Mouse (Mus musculus) liver (tissue): ENCODE data around the gene Myo16.

Source experiments
- DNase-seq: peaks from one replicate; pipeline ENCODE4 v3.0.0-alpha.2; 2020; ENCODE audit warnings: mixed read lengths

The Myo16 gene

DNA sequence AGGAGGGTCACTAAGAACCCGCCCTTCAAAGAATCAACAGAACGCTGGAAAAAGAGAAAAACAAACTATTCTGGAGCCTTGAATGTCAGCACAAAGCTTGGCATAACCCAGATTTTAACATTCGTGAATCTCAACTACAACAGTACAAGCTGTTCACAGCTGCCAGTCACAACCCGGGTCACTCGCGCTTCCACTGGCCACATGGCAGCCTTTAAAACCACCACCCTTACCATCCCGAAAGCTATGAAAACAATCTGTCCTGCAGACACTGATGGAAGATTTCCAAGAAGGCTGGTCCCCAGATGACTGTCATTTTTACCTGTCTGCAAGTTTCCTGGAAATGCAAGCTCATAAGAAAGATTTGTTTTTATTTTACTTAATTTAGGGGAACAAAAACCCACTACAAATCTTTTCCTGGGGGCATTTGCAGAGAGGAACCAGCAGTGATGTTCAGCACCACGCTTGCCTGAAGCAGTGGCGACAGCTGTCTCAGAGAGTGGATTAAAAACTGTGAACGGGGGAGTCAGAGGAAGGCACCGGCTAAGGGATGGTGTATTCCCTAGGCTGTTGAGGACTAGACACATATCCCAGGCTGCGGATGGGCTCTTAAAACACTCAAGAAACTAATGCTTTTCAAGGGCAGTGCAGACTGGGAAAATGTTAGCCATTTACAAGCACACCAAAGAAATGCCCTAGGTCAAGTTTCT is 154.2 kb downstream of the Myo16 start:
- no peak for DNase-seq

DNA sequence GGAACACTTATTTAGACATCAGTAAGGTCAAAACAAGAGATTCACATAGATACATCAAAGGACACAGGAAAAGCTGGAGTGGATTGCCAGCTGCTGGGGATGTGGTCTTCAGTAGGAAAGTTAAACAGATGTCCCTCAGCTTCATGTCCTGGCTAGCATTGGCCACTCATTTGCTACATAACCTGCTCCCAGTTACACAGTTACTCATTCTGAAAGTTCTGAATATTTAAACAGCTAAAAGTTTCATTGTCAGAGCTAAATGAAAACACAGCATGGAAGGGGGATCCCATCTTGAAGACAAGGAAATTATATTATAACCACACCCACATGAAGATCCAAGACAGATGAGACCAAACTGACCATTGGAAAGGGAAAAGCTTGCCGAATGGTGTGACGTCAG is 156.8 kb downstream of the Myo16 start:
- no peak for DNase-seq

- DNase-seq: no peak
These were observed 158.6 kb downstream of the Myo16 start for GRCm38 (mm10) chr8:10312316-10312715.

GRCm38 (mm10) chr8:10316201-10316600 is 162.5 kb downstream of the Myo16 start:
- no peak for DNase-seq

- DNase-seq: no peak
These were observed 164.4 kb downstream of the Myo16 start for GRCm38 (mm10) chr8:10318103-10318502.

- no peak for DNase-seq
These were observed 196.7 kb downstream of the Myo16 start for GRCm38 (mm10) chr8:10350451-10350850.

- DNase-seq: no peak
These were observed 205.0 kb downstream of the Myo16 start for GRCm38 (mm10) chr8:10358711-10359110.

DNA sequence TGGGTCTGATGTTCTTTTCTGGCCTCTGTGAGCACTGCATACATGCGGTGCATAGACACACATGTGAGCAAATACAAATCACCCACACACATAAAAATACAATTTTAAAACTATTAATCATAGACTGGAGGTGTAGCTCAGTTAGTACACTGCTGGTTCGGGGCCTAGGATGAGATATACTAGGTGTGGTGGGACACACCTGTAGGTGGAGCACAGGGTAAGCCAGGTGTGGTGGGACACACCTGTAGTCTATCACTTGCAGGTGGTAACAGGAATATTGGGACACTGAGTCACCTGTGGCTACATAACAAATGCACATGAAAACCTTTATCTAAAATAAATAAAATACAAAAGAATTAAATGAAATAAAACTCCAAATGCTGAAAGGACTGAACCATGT is 209.2 kb downstream of the Myo16 start:
- DNase-seq: no peak

DNA sequence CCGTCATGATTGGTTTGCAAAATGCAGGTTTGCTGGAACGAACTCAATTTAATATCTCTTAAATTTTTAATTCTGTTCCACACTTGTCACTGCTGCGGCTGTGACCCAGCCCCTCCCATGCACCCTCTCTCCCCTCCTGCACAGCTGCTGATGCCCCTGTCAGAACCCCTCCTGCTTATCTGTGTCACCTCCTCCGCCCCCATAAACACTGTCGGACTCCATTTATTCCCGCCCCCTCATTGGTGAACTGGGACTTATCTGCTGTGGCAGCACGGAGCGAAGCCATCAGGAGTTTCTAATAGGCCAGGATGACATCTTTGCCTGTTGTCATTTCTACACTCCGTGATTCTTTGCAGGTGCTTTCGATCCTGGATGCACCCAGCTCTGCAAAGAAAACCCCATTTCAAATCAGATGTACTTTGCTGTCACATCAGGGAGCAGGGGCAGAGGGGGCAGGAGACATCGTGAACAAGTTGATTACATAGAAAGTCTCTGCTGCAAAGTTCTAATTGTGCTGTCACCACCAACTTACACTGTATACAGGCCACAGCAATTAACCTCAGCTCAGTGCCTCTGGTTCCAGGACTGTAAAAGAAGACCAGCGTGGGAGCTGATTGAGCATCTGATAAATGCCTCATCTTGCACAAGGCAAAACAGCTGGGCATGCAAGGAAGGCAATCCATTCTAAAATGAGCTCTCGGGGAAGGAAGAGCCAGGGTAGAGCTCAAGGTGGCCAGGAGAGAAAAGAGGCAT is 210.1 kb downstream of the Myo16 start:
- DNase-seq: no peak

- DNase-seq: no peak
These were observed 212.4 kb downstream of the Myo16 start for GRCm38 (mm10) chr8:10366141-10366540.

DNA sequence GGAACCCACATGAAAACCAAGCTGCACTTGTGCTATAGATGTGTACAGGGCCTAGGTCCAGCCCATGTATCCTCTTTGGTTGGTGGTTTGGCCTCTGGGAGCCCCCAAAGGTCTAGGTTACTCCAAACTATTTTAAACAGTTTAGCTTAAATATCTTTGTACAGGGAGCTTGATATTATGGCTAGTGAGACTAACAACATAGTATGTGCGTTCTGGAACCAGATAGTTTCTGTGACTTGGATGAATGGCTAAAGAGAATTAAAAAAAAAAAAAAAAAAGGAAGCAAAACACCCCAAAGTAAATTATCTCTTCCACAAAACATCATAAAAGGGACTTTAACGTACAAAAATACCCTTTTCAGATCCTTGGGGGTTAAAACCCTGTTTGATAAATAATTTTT is 218.9 kb downstream of the Myo16 start:
- DNase-seq: no peak

DNA sequence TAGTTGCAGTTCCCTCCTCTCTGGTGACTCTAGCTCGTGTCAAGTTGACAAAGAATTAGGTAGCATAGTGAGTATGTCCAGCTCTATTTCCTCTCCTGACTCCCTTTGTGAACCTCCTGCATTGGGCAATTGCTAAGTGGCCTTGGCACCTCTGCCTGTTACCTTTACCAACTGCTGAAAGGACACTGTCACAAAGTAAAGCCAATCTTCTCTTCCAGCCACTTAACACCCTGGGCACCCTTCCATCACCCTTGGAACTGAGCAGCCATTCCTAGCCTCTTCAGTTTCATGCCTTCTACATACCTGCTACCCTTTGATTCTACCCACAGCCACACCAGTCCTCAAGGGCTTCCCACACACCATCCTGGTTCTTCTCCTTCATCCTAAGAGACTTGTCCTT is 233.4 kb downstream of the Myo16 start:
- DNase-seq: no peak

DNA sequence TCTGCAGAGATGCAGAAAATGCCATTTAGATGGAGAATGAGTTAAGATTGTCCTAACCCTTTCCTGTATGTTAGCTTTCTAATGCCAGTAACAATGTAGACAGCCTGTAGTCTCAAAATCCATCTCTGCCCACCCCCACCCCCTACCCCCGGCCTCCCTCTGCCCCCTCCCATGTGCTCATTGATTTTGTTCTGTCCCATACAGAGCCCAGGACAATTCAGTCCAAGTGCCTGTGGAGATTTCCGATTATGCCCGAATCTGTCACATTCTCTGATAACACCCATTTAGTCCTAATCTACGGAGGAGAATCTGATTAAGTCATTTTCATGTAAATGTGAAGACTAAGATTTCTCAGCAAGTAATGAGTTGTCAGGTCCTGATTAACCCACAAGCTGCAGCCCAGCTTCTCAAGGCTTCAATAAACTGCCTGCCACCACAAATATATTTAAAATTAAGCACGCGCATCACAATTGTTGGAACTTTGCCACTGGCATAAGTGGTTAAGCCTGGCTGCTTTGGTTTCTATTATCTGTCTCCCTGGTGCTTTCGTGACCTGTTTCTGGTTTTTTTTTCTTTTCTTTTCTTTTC is 237.5 kb downstream of the Myo16 start:
- no peak for DNase-seq

- no peak for DNase-seq
These were observed 238.2 kb downstream of the Myo16 start for GRCm38 (mm10) chr8:10391913-10392312.

DNA sequence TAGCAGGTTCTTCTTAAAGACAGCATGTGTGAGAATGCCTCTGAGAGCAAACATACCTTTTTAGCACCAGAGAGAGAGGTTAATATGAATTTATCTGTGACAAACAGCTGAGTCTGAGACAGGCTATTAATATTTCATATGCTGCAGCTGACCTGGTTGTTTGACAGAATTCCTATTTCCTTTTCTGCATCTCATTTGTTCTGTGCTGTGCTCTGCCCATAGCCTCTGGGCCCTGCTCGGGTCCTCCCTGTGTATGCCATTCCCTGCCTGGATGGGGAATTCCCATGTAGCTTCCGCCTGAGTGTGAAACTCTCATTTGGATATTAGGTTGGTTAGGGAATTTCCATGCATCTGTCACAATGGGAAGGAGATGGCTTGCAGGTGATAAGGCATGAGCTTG is 240.8 kb downstream of the Myo16 start:
- no peak for DNase-seq

- DNase-seq: no peak
These were observed 241.4 kb downstream of the Myo16 start for GRCm38 (mm10) chr8:10395146-10395545.

- DNase-seq: peak; percentile 12
These were observed 248.9 kb downstream of the Myo16 start for GRCm38 (mm10) chr8:10402606-10403005.

GRCm38 (mm10) chr8:10405469-10405868 is 251.8 kb downstream of the Myo16 start:
- peak; percentile 43 for DNase-seq

DNA sequence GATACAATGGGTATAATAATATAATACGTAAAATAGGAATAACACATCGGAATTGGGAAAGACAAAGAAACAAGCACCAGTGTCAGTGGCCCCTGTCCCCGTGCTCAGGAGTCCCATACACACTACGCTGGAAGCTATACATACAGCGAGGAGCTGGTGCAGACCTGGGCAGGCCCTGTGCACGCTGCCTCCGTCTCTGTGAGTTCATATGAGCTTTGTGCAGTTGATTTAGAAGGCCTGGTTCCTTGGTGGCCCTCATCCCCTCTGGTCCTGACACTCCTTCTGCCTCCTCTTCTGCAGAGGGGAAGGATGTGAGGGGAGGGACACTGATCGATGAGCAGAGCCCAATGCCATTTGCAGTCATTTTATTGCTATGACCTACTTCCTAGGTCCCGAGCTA is 255.3 kb downstream of the Myo16 start:
- DNase-seq: no peak

GRCm38 (mm10) chr8:10411511-10411910 is 257.8 kb downstream of the Myo16 start:
- no peak for DNase-seq

- DNase-seq: no peak
These were observed 260.2 kb downstream of the Myo16 start for GRCm38 (mm10) chr8:10413881-10414280.

DNA sequence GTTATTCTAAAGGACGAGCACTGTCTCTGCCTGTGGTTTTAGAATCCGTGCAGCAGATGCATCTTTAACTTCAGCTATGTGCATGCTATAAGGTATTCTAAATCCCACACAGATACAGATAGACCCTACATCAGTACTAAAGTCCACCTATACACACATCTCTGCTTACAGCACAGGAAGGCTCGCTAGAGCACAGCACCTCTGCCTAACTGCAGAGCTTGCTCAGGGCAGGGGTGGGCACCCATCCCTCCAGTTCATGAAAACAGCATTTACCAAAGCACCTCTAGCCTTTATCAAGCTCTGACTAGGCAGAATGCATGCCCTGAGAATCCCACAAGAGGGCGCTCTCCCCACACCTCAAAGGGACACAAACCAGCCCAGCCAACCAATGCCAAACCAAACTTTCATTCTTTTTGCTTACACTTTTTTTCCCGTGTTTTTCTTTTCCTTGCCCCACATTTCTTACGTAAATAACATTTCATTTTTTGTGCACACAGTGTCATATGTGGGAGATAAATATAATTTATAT is 261.0 kb downstream of the Myo16 start:
- peak; percentile 67 for DNase-seq

- DNase-seq: no peak
These were observed 261.6 kb downstream of the Myo16 start for GRCm38 (mm10) chr8:10415288-10415687.

- DNase-seq: no peak
These were observed 262.2 kb downstream of the Myo16 start for GRCm38 (mm10) chr8:10415885-10416284.
